Mouse (Mus musculus) CH12.LX (cell line): ENCODE measurements around the gene Ucma.

Experiments
- CTCF ChIP-seq, 2 experiments: IDR thresholded peaks in 1 of 2; conservative IDR thresholded peaks in 1 of 2; 2 replicates each; pipeline ENCODE4 v1.5.1; 2011 to 2012; ENCODE audit warnings: low read depth in 2 of 2, low read length in 2 of 2, improper control_type of control experiment in 1 of 2, inconsistent platforms in 1 of 2, mild to moderate bottlenecking in 1 of 2, moderate library complexity in 1 of 2
- ZC3H11A ChIP-seq: IDR thresholded peaks from 2 replicates; pipeline ENCODE4 v1.6.1; 2012; ENCODE audit warnings: low read depth, mild to moderate bottlenecking, inconsistent platforms, low read length, improper control_type of control experiment

DNA sequence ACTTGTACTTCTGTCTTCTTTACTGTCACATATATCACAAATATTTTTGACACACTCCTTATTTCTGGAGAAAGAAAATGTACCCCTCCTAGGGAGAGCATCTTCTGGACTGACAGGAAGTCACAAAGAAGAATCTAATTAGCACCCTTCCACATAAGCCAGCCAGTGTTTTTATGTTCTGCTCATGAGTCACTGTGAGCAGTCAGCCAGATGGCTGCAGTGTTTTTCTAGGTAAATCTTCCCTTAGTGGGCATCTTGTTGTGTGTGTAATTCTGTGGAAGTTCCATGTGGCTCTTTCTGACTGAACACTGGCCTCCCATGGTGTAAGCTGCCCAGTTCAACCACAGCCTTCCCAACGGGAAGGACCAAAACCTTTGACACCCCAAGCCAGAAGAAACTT lies 43.8 kb downstream of the Ucma start:
- no peak for TF ChIP-seq ZC3H11A
- TF ChIP-seq CTCF (conservative IDR thresholded peaks at IDR 0.05 in 1 of 2, IDR thresholded peaks at IDR 0.05 in 1 of 2; ENCODE audit: low read depth in 2 of 2, low read length in 2 of 2) = no peak
